Mouse (Mus musculus): ENCODE measurements around the gene Phldb1.

The Phldb1 gene

DNA sequence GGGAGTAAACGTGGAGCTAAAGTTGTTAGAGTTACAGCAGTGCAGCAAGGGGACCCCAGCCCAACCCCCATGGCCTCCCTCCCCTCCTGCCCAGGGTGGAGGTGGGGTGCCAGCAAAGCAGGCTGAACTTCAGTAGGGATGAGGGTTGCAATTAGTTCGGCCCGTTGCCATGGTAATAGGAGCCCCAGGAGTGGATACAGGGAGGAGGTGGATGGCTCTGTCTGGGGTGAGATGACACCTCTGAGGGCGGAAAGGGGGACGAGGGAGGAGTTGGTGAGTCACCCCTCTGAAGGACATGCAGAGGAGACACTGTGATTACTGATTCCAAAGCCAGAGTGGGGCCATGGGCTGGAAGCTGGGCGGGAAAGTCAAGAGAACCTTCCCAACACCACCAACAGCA, 26.1 kb downstream of the Phldb1 start:
- in situ Hi-C loops (cut with MseI, MboI), result no loop called here

DNA sequence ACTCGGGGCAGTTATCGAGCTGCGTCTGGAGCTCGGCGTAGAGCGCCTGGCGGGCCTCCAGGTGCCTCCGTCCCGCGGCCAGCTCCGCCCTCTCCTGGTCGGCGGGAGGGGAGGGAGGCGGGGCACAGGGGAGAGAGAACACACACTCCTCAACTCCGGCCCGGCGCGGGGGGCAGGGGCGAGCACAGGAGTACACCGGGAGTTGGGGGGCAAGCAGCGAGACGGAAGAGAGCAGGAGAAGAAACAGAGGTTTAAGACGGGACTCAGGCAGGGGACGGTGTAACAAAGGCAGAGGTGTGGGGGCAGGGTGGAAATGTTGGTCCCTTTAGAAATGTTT, 26.6 kb downstream of the Phldb1 start:
- in situ Hi-C loops (cut with MseI, MboI), result no loop called here

DNA sequence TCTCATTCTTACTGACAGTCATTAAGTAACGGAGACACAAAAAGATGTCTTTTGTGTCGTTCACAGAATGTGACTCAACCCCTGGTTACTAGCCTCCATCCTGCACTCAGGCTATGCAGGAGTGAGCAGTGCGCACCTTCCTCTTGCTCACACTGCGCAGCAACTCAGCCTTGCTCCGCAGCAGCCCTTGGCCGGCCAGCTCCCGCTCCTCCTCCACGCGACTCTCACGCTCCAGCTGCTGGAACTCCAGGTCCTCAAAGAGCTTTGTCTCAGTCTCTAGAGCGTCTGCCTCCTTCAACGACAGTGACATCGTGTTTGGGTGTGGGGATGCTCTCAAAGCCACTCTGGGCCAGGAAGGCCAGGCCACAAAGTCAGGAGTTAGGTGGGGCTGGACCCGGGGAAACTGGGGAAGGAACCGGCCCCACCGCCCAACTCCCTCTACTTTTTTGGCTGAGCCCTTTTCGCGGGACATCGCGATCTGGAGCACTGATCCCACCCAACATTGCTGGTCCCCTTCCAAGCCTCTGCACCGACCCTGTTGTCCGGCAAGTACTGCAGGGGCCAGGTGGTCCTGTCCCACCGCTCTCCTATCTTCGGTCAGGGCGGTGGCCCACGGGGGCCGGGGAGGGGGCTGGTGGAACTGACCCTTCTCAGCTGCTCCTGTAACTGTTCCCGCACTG, 27.1 kb downstream of the Phldb1 start:
- in situ Hi-C loops (cut with MseI, MboI), result no loop called here

DNA sequence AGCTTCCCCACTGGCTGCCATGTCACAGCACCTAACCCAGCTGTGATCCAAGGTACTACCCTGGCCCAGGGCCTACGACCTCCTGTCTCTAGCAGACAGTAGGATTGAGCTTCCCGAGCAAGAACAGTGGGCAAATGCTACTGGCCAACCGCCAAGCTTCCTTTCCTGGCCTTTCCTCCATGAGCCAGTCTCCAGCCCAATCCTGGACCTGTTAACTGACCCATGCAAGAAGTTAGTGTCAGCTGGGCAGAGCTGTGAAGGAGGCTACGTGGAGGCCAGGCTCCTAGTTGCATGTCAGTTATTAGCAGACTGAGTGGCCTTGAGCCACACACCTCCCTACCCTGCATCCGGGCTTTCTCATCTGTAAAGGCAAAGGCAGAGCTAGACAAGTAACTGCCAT, 35.3 kb downstream of the Phldb1 start:
- in situ Hi-C loops (cut with MseI, MboI), result no loop called here

DNA sequence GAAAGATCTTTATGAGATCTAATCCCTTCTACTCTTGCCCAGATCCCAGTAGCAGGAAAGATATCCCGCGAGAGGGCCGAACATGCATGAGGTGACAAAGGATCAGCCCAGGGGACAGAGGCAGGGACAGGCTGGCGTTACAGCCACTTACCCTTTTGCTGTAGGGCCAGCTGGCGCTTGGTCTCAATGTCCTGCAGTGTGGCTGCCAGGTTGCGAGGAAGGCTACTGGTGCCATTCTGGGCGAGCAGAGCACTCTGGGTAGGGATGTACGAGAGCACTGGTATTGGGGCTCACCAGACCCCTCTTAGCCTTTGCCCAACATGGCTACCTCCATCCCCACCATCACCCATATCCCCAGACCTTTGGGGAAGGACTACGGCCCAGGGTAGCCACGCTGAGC, 35.8 kb downstream of the Phldb1 start:
- in situ Hi-C loops (cut with MseI, MboI), result no loop called here

DNA sequence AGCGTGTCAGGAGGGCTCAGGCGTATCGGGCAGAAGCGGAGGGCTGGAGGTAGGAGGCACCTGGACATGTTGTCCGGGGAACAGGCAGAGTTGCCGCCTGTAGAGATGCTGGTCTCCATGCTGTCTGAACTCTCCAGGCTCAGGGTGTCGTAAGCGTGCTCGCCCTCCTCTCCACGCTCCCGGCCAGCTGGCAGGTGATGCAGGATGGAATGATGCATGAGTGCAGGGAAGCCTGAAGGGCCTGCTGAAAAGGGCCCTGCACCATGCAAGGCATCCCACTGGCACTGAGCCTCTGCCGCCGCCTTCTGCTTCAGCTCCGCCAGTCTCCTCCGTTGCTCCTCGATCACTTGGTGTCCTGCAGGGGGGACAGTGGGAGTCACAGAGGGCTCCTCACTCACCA, 37.1 kb downstream of the Phldb1 start:
- in situ Hi-C loops (cut with MseI, MboI), result no loop called here

DNA sequence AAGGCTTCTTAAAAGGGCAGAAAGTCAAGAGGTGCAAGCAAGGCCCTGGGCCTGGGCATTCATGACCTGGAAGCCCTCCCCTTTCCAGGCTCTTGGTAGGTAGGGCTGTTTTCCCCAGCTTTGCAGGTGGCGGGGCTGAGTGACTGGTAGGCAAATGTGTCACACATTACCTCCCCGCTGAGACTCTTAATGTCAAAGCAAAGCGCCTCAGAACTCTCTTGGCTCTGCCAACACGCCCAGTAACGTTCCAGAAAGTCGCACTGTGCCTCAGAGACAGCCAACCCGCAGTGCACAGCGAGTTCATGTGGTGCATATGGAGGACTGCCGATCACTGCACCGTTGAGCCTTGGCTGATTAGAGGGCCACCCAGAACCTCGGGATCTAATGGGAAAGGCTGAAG, 41.9 kb downstream of the Phldb1 start:
- in situ Hi-C loops (cut with MseI, MboI), result no loop called here

DNA sequence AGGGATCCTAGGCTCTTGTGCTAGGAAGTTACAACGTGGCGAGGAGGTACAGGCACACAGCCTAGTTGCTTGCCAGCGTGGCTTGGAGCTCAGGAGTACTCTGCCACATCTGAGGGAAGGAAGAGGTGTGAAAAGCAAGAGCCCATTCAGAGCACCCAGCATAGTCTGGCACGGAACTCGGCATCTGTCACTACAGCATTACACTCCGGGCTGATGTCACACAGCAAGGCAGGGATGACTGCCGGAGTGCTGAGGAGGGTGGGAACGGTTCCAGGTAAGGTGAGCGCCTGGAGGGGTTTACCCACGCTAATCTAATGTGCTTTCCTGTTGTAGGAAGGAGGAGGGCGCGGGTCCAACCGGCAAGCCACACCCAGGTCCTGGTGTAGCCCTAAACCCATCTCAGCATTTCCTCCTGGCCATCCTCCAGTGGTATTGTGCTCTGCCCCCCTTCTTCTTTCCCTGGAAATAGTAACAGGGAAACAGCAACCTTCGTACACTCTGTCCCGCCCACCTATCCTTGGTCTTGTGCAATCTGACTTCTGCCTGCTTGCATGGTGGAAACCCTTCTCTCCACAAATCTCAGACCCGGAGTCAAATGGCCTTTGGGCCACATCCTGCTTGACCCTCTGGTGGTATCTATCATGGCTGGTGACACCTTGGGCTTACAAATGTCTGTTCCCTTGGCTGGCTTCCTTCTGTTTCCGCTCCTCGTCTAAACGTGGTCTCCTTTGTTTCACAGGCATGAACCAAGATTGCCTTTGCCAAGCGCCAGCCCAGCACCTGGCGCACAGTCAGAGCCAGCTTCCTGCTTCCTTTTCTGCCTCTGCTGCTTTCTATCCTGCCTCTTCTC, 43.1 kb downstream of the Phldb1 start:
- in situ Hi-C loops (cut with MseI, MboI), result no loop called here

DNA sequence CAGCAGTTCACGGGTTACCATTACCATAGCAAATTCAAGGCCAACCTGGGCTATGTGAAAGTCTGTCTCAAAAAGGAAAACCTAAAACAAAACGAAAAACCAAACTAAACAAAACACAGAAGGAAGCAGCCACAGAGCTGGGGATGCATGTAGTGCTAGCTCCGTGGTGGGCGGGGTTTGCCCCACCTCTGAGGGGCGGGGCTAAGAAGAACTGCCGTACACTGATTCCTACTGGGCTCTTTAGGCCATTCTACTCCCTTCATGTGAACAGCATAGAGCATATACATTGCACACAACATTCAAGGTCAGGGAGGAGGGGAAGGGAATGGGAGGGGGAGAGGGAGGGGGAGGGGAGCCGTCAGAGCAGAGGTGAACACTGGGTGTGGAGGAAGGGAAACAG, 44.4 kb downstream of the Phldb1 start:
- in situ Hi-C loops (cut with MseI, MboI), result no loop called here

DNA sequence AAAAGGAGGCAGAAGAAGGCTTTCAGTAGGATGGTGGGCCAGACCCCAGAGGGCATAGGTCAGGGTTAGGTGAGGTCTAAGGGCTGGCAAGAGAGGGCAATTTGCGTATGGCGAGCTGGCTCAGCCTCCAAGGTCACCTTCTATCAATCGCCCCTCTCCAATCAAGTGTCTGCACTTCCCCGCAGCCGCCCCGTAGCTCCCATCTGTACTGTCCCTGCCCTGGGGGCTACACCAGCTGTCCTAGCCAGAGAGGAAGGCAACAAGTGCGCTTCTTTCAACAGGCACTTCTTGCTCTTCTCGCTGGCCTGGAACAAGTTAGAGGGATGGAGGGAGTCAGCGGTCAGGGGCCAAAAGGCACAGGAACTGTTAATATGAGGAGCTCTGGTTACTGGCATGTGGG, 47.0 kb downstream of the Phldb1 start:
- in situ Hi-C loops (cut with MseI, MboI), result no loop called here

DNA sequence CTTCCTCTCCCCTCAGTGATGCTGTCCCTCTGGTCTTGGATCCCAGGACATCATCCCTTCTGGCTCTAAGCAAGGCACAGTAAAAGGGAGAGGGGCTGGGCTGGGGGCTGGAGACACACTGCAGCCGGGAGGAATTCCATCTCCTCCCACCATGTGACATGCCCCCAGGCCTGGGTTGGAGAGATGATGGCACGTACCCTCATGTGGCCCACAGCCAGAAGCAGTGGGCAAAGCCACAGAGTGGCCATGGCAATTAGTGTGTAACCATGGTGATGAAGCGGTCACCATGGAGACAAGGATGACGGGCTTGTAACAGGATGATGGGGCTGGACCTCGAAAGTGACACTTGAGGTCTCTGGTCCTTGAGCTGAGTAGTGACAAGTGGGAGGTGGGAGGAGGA, 48.4 kb downstream of the Phldb1 start:
- in situ Hi-C loops (cut with MseI, MboI), result no loop called here

DNA sequence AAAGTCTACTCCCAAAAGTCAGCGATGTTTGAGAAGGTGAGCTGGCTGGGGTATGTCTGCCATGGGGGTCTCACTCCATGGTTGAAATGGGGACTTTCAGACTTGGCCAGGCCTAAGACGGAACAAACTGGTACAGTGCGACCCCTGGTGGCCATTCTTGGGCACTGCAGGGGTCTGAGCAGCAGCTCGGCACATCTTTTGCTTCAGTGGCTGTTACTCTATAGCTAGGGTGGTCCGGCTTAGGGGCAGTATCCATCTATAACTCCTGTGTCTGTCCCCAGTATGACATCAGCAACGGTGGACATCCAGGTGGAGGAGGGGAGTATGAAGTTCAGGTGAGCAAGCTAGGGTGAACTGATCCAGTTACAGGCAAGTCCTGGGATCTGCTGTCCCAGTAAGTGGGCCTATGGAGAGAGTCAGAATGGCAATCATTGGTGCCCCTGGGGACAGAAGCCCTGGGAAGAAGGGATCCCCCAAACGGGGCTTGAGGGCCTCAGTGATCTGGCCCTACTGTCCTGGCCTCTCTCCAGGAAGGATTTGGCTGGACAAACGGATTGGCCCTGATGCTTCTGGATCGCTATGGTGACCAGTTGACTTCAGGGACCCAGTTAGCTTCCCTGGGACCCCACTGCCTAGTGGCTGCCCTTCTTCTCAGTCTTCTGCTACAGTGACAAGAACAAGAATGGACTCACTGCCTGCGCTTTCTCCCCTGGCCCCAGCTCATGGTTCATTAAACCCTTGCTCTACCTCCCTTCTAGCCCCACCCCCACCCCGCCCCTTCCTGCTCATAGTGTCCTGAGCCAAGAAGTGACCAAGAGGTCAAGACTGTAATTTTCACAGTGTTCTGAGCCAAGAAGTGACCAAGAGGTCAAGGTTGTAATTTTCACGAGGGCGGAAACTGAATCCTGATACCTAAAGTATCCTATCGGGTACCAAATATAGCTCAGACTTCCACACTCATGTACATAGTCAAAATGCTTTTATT, 49.4 kb downstream of the Phldb1 start:
- in situ Hi-C loops (cut with MseI, MboI), result no loop called here

DNA sequence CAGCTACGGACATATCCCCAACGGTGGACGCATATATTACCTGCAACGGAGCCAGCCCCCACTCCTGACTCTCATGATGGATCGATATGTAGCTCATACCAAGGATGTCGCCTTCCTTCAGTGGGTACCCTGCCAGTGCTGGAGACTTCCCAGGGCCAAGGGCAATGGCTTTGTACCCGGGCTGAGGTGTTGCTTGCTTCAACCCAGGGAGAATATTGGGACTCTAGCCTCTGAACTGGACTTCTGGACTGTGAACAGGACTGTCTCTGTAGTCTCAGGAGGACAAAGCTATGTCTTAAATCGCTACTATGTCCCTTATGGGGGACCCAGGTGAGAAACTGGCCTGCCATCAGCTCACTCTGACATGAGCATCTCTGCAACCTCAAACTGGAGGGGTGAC, 52.0 kb downstream of the Phldb1 start:
- in situ Hi-C loops (cut with MseI, MboI), result no loop called here

DNA sequence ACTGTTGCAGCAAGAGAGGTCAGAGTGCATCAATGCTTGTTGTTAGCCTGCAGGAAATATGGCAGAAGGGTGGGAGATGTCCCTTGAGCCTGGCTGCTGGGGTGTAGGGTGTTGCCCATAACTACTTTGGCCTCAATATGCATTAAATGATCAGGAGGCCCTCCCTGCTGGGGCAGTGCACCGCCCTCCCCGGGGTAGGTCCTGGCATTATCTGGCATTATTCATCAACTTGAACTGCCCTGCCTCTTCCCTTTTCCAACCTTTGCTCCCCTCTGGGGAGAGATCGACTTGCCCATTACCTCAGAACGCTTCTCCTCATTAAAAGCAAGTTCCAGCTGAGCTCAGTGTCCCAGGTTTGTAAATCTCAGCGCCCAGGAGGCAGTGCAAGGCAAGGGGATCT, 55.4 kb downstream of the Phldb1 start:
- in situ Hi-C loops (cut with MseI, MboI), result no loop called here

DNA sequence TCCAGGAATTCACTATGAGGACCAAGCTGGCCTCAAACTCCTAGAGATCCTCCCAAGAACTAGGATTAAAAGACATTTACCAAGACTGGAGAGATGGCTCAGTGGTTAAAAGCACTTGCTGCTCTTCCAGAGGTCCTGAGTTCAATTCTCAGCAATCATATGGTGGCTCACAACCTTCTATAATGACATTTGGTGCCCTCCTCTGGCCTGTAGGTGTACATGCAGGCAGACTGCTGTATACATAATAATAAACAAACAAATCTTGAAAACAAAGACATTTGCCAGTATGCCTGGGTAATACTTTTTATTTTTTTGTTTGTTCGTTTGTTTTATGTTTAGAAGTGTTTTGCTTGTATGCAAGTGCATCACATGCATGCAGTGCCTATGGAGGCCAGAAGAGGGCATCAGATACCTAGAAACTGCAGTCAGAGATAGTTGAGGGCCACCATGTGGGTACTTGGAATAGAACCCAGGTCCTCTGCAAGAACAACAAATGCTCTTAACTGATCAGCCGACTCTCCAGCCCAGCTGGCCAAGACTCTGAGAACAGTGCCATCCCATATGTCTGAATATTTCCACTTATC, 56.6 kb downstream of the Phldb1 start:
- in situ Hi-C loops (cut with MseI, MboI), result no loop called here

DNA sequence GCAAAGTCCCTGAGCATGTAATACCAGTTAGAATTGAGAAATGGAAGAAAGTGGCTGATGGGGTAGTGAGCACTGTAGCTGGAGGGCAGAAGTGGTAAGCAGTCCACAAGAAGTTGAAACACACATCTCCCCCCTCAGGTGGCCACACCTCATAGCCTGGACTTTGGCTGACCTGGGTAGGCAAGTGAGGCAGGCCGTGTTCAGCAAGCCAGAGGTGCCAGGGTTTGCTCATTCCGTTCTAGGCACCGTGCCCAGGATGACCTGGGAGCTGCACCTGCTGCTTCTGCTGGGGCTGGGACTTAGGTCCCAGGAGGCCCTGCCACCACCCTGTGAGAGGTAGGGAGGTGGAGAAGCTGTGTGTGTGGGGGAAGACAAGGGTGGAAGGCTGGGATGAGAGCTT, 62.0 kb downstream of the Phldb1 start, which contains the start of gene Treh:
Gene Treh, plus strand, starts transcription at position 229 of the 400 bp plus-strand sequence.
- in situ Hi-C loops (cut with MseI, MboI), result no loop called here

DNA sequence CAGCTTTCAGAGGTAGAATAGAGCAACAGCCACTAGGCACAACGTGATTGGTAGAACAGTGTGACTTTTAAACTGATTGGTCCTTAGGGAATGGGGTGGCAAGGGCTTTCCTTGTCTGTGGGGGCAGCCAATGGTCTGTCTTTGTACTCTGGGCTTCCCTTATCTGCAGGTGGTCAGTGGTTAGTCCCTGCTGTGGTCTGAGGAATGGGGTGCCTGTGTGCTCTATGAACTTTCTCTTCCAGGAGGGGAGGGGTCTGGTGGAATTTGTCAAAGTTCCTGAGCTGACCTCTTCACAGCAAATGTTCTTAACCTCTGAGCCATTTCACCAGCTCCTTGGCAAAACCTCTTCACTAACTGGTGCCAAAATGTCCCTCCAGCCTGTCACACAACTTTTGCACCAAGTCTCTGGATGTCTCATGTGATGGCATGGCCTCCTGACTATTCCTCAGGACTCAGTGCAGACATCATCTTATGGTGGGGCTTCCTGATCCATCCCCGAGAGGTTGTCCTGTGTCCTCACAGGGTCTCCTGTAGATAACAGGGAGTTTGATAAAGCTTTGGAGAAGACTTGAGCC, 62.6 kb downstream of the Phldb1 start:
- in situ Hi-C loops (cut with MseI, MboI), result no loop called here

DNA sequence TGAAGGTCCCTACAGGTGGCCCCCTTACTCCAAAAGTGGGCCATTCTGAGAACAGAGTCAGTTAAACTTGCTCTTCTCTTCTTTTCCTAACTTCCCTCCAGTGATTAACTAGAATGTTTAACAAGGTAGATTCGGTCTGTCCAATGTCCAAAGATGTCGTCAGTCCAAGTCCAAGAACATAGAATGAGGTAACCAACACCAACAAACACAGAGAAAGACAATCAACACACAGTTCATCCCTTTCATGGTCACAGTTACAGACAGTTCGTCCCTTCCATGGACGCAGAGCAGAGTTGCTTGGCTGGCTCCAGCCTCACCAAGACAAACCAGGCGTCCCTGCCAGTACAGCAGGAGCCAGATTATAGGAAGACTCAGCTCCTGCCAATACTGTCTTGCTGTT, 63.6 kb downstream of the Phldb1 start:
- in situ Hi-C loops (cut with MseI, MboI), result no loop called here

DNA sequence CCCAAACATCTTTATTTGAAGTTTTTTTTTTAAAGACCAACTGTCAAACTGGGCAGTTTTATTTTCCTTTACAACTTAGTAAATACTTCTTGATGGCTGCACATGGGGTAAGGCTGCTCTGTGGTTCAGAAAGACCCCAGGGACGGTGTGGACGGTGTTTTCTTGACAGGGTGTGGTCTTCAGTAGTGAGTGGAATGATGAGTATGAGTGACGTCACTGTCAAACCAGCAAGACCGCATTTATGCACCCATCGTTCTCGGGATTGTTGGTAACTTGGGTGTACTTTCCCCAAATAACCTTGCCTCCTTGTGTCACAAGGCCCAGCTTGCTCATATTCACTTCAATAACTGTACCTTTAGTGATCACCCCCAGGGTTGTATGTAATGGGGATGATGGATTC, 71.3 kb downstream of the Phldb1 start:
- in situ Hi-C loops (cut with MseI, MboI), result no loop called here

DNA sequence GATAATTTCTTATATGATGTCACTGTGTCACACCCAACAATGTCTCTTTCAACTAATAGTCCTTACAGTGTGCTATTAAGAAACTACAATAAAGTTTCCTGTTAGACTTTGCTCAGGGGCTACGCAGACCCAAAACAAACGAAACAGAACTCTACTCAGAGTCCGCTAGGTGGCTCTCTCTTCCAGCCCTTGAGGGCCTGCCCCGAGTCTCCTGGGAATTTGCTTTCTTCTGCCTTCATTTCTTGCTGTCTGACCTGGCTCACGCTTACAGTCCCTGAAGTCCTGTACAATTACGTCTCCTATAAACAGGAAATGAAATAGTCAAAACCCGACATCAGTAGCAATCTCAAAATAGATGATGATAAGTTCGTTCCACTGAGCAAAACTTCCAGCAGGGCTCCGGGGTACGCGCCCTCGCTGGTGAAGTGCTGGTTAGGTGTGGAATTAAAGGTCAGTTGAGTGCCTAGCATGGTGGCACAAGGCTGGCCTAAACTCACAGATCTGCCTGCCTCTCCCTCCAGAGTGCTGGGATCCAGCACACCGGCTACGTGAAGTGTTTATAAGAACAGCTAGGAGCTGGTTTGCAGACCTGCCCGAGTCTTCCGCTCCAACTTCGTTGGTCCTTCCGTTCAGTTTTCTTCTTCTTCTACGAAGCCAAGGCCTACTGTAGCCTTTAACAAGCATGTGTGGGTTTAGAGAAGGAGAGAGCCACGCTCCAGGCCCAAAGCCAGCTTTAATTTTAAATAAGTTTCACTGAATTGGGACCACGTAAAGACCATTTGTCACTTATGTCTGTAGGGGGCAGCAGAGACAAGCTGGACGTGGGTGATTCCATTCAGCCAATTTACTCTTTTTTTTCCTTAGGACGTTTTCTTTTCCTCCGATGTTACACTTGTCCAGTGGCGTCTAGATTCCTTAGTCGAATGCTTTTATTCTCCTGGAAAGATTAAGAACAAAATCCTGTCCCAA, 79.6 kb downstream of the Phldb1 start:
- in situ Hi-C loops (cut with MseI, MboI), result no loop called here

Measured in mouse trophoblast stem cell (cell line).